Mouse (Mus musculus) T-cell, adult 2 months (primary cell): ENCODE data around the gene Olfr427.
"Not testable (repeated sequence)": the region's sequence is repeated elsewhere in the genome, so short reads cannot be mapped to it uniquely, and the experiment has no call there.

Experiments
- DNase-seq: peaks from one replicate; pipeline ENCODE4 v3.0.0; 2022; ENCODE audit warnings: low spot score

The Olfr427 gene

DNA sequence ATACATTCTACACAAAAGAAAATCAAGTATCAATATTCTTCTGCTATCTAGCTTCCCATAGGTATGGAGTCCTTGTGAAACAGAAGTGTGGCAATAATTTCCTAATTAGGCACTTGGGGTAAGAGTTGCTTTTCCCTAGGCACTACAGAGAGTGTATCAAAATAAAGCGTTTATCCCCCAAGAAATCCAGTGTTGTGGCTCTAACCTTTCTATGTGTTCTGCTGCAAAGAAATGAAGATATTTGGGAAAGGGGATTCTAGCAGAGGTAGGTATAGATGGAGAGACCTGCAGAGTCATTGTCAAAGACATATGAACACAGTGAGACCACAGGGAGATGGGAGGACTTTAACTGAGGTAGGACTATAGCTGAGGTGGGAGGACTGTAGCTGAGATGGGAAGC is at the start of gene Olfr427:
Gene Olfr427 (plus strand): TSS at position 301 of the 400 bp plus-strand sequence.
- no peak for DNase-seq

DNA sequence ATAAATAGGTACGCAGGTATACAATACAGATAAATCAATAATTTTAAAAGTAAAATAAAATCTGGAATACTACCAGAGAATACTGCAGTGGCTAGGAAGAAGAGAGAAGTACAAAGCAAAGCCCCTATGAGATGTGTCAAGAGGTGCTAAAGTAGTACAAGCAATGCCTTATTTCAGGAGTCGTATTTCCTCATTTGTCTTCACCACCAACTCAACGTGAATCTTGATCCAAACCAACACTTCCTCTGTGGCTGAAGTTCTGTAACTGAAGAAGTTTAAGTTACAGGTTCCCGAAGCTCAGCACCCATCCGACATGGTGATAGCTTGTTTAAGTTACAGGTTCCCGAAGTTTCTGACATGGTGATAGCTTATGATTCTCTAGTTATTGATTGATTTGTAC is 48.5 kb upstream of the Olfr427 start:
- not testable (repeated sequence) for DNase-seq

DNA sequence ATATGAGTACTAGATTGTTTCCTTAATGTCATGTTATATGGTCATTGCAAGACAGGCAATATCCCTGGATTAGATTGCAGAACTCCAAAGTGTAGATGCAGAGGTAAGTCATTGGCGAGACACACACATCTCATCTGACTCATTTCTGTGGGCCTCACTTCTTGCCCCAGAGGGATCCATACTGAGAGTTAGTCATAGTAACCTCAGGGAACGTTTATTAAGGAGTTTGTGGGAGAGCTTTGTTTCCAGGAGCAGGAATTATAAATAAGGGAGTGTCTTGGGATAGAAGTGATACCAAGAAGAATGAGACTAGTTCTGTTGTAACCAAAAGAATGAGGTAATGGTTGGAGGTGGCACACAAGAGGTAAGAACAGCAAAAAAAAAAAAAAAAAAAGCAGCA is 47.8 kb upstream of the Olfr427 start, which contains the start of gene Olfr432:
Gene Olfr432 (plus strand): TSS at position 313 of the 400 bp plus-strand sequence.
- no peak for DNase-seq

DNA sequence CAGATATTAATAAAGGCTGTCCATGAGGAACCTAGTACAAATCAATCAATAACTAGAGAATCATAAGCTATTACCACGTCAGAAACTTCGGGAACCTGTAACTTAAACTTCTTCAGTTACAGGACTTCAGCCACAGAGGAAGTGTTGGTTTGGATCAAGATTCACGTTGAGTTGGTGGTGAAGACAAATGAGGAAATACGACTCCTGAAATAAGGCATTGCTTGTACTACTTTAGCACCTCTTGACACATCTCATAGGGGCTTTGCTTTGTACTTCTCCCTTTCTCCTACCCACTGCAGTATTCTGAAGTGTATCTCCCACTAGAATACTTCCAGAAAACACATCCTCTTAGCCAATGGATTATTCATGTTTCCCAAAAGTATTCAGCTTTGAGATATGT is 47.3 kb upstream of the Olfr427 start:
- not testable (repeated sequence) for DNase-seq

DNA sequence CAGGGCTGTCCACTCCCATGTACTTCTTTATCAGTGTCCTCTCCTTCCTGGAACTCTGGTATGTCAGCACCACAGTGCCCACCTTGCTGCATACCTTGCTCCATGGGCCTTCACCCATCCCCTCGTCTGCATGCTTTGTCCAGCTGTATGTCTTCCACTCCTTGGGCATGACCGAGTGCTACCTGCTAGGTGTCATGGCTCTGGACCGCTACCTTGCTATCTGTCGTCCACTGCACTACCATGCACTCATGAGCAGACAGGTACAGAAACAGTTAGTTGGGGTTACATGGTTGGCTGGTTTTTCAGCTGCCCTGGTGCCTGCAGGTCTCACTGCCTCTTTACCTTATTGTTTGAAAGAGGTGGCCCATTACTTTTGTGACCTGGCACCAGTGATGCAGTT is 46.2 kb upstream of the Olfr427 start:
- no peak for DNase-seq

DNA sequence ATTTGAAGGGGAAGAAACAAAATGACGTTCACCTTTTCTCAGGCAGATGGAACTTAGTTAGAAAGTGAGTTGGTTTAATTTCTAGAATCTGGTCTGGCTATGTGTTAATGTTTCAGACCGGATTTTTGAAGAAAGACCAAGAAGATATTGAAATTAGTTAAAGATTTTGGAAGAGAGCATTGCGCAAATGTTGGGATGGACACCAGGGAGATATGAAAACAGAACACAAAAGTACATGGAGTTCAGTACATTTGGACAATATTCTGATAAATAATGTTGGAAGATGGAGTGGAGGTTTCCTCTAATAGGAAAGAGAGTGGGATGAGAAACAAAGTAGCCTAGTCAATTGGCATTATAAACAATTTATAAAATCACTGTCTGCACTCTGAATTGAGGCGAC is 45.2 kb upstream of the Olfr427 start:
- no peak for DNase-seq

DNA sequence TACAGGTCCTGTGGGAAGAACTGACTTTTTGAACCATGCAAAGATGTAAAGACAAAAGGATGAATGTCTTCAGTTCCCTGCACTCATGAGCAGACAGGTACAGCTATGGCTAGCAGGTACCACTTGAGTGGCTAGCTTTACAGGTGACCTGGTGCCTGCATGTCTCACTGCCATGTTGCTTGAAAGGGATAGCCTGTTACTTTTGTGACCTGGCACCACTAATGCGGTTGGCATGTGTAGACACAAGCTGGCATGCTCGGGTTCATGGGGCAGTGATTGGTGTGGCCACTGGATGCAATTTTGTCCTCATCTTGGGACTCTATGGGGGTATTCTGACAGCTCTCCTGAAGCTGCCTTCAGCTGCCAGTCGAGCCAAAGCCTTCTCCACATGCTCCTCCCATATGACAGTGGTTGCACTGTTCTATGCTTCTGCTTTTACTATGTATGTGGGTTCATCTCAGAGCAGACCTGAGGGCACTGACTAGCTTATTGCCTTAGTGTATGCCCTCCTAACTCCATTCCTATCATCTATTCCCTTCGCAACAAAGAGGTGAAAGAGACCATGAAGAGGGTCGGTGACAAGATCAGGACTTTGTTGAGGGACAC is 44.7 kb upstream of the Olfr427 start:
- no peak for DNase-seq

DNA sequence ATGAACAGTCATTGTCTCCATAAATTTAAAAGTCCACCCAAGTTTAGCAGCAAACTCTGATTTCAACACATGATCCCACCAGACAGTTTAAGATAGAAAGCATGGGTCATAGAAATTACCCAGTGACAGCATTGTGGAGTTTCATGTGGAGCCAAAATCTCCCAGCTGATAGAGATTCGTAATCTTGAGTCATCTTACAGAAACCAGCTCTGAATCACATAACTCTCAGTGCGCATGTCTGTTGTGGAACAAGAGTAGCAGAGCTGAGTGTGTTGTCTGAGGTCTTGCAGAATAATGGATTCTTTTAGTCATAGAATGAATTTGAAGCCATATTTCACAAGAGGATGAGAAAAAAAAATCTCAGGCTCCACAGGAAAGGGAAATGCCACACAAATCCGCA is 43.7 kb upstream of the Olfr427 start:
- DNase-seq, result no peak

DNA sequence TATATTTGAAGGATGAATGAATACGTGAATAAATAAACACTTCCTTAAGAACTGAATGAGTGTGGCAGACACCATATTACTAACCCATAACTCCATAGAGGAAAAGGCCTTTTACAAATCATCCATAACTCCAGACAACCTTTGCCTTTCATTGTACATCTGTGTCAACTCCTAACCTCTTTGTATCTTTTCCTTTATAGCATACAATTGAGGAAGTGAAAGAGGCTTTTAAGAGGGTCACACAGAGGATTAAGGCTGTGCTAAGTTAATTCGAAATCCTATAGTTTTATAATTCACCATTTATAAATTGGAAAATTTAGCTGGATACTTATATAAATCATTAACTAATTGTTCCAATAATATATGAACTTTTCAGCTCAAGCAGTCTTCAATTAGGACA is 41.4 kb upstream of the Olfr427 start:
- no peak for DNase-seq

DNA sequence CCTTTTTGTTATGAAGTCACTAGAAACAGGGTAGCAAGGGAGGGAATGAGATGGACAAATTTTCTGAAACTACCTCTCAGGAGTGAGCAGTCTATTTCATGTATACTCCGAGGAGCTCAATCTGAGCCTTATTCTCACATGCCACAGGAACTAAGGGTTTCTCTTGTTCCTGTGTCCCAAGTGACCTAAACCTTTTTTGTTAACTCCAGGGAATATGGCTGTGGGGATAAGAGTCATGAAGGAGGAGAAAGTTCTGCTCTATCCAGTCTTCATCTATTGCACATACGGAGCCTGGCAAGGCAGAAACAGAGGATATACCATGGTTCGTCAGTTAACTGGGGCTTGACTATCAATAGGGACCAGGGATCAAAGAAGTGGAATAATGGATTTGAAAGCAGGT is 30.4 kb upstream of the Olfr427 start, which contains the start of gene Olfr430:
Gene Olfr430 (plus strand): TSS at position 301 of the 400 bp plus-strand sequence.
- no peak for DNase-seq

DNA sequence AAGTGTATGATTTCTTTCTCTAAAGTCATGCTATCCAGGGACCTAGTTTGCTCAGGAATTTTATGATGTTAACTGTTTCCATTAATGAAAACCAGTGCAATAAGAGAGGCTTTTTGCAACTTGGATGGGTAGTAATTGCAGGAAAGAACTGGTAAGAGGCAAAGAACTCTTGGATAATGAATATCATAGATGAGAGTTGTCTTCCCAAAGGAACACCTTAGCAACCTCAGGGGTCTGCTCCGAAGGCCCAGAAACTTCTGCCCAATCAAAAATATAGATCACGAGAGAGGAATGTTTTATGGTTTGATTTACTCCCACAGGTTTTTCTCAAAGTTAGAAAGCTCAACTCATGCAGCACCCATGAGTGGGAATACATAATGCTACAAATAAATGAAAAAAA is 12.7 kb upstream of the Olfr427 start, which contains the start of gene Olfr429:
Gene Olfr429 (plus strand): TSS at position 301 of the 400 bp plus-strand sequence.
- no peak for DNase-seq

DNA sequence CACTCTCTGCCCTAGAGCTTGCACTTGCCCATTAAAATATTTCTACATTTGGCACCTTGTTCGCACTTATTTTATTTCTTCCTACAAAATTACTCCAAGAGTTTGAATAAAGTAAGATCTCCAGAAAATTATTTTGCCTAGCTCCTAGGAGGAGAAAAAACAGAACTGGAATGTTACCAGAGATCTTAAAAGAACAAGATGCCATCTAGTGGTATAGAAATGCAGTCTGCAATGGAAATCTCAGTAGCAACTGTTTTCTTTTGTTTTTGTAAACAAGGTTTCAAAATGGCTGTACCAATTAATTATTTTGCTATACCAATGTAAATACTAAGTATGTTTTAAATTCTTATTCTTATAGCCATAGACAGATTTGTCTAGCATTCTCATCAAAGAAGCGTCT is 7.0 kb downstream of the Olfr427 start:
- DNase-seq, result no peak

DNA sequence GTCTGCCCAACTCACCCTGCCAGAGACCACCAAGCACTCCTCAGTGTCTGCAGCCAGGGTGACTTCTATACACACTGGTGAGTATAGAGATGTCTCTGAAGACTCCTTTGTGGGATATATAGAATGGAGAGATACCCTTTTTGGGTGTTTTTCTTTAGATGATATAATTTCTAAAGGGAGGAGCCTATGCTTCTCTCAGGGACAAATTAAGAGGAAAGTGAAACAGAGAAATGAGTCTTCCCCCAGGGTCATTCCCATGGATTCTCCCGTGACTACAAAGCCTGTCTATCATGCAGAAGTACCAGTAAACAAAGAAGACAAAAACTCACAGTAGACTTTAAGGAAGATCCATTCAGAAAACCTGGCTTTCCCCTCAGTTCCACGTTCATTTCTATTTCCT is 24.4 kb downstream of the Olfr427 start, which contains the start of gene Olfr231:
Gene Olfr231 (minus strand): TSS at position 101 of the 400 bp plus-strand sequence.
- DNase-seq, result no peak

DNA sequence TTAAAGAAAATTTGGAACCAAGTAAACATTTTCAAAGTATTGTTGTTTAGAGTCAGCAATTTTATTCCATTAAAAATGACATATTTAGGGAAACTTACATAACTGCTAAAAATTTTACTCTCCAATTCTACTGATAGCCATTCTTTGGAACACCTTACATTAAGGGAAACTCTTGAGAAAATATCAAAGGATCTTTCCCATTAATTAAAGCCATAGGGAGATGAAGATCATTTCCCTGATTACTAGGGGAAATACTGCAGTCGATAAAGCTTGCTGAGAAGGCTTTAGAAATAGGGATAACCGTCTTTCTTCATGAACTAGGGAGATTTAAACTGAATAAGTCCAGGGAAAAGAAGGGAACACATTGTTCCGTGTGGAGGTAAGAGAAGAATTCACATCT is 34.5 kb downstream of the Olfr427 start, which contains the start of gene Olfr424:
Gene Olfr424 (plus strand): TSS at position 301 of the 400 bp plus-strand sequence.
- no peak for DNase-seq

DNA sequence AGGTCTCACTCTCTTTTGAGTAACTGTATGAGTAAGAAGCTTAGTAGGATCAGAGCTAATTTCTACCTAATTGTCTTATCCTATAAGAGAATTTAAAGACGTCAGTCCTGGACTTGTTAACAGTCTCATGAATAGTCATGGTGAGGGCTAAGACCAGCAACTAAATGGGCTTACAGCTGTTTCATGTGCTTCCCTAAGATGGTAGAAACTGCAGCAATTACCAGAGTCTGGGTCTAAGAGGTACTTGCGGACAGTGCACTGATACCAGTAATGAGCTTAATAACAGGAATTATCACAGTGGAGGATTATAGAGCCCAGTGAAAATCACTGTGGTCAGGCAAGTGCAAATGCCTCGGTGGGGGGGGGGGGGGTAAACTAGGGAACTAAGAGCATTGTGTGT is 35.3 kb downstream of the Olfr427 start:
- DNase-seq, result no peak

DNA sequence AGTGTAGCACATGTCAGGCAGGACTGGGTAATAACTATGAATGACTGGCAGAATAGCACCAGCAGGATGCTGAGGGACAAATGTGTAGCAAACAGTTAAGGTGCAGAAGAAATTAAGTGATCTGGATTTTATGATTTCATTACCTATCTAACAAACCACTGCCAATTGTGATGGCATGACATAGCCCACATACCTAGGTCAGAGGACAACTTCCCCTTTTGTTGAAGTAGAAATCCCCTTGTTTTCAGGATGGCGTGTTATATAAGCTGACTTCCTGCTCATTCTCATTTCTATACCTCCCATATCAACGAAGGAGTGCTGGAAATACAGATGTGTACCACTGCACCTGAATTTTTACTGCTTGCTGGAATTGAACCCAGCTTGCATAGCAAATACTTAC is 44.7 kb downstream of the Olfr427 start:
- no peak for DNase-seq

DNA sequence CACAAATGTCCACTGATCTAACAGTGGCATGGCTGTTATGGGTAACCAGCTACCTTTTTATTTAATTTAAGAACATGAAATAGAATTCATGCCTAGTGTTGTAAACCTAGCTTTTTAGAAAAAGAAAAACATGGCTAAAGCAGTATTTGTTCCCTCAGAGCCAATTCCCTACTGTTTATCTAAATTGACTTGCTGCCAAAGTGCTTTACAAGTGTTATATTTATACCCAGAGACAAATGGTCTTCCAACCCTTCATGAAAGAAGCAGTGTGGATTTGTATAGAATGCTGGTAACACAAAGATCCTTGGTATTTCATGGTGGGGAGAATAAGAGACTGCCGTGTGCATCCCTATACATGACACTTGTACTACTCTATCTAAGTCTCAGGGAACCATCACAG is 50.0 kb downstream of the Olfr427 start:
- no peak for DNase-seq

DNA sequence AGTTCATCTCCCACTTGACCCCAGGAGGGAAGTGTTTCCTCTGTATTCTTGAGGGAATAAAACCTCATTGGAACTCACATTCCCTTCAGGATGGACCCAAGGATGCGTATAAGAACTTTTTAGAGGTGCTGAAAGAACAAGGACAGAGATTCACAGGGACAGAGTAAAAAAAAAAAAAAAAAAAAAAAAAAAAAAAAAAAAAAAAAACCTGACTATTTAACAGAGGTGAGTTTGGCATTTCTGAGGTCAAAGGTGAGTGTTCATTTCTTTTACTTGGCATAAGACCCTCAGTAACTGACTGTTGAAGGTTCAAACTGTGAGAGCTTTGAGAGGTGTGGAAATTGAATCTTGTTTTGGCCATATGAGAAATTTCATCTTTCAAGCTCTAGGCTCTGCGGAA is 52.6 kb downstream of the Olfr427 start:
- no peak for DNase-seq
